9 mouse cellular contexts compared by ENCODE assay signal in the genomic region with DNA sequence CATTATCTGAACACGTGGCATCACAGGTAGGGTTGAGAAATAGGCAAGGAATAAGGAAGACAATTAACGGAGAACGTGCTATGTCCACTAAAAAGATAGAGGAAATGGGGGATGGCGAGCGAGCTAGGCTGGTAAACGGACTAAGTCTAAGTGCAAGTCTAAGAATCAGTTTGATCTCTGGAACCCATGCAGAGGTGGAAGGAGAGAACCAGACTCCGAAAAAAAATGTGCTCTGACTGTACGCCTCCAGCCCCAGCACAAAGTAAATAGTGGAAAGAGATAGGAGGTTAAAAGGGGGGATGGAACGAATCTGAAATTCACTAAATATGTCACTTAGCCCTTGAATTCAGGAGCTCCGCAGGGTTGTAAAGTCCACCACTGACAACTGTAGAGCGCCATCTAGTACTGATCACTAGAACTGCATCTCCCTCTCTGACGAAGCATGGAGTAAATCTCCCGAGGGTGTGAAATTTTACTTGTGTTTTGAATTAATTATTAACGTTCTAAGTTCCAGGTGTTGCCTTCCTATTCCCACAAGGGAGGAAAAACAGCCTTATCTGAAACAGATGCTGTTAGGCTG. TPM values are rescaled to one million over a fixed set of nuclear protein-coding genes. Genes with fewer than 3 reads are reported as not detected.
DNase-seq lines count a peak whose midpoint lies in the region; ATAC-seq and TF ChIP-seq lines count a peak whose summit lies in the region.
"Had no signal": no experiment of that assay in that cellular context is flagged by ENCODE, and none has a peak within 500 bp of the region (broad histone marks: within the 10 kb centered on the region; RNA-seq: fewer than 3 reads in every experiment).

No protein-coding gene starts in this region.

- H3K4me3 ChIP-seq in heart, adult 2 months = no peak overlapping the region
- H3K4me3 ChIP-seq in hindbrain, postnatal 0 days (ENCODE audit: low read length) = no peak overlapping the region
- H3K4me3 ChIP-seq in limb, embryonic 13.5 days = no peak overlapping the region

- H3K9ac ChIP-seq in heart, adult 2 months (ENCODE audit: low read depth, low read length) = no peak overlapping the region
- no peak overlapping the region for H3K9ac ChIP-seq in hindbrain, postnatal 0 days (replicated peaks; ENCODE audit: low read length)
- no peak overlapping the region for H3K9ac ChIP-seq in limb, embryonic 13.5 days

- no peaks in the 10 kb centered on the region for H3K9me3 ChIP-seq in hindbrain, postnatal 0 days (ENCODE audit: low read length)
- no peaks in the 10 kb centered on the region for H3K9me3 ChIP-seq in limb, embryonic 13.5 days

- DNase-seq in heart, adult 2 months = no peak
- no peak for DNase-seq in heart, adult 9 months (ENCODE audit: low spot score in 2 of 2)
- DNase-seq in ES-CJ7 (ENCODE audit: low read depth, low spot score) = peak; percentile 48
- peak; percentile 73 for DNase-seq in embryo, embryonic 10 days (ENCODE audit: low spot score)
- peak; percentile 63 for DNase-seq in hindbrain, postnatal 0 days (ENCODE audit: low spot score)
- DNase-seq in yolk sac, embryonic 10.5 days (ENCODE audit: low spot score) = peak; percentile 3
- DNase-seq in thymus, postnatal 4 days = no peak

- no peaks in the 10 kb centered on the region for H3K27me3 ChIP-seq in heart, adult 2 months (ENCODE audit: control insufficient read depth, insufficient read depth, low read length)
- H3K27me3 ChIP-seq in hindbrain, postnatal 0 days (ENCODE audit: insufficient read depth, low read length) = no peaks in the 10 kb centered on the region
- H3K27me3 ChIP-seq in limb, embryonic 13.5 days = no peaks in the 10 kb centered on the region

- H3K79me2 ChIP-seq in heart, adult 2 months (replicated peaks; ENCODE audit: control insufficient read depth, insufficient read depth, low read length) = no peaks in the 10 kb centered on the region

- no peaks in the 10 kb centered on the region for H3K4me1 ChIP-seq in heart, adult 2 months (ENCODE audit: control insufficient read depth, insufficient read depth, low read length)
- no peaks in the 10 kb centered on the region for H3K4me1 ChIP-seq in hindbrain, postnatal 0 days (ENCODE audit: insufficient read depth, low read length)
- no peaks in the 10 kb centered on the region for H3K4me1 ChIP-seq in limb, embryonic 13.5 days

- no peak for ATAC-seq in hindbrain, postnatal 0 days
- ATAC-seq in limb, embryonic 13.5 days (ENCODE audit: low FRiP score, low read depth) = peak; percentile 44; the same call in 1 of the 2 replicates

- TF ChIP-seq EP300 in heart, adult 2 months (IDR thresholded peaks at IDR 0.05; ENCODE audit: insufficient read depth, low read depth, low read length) = no peak

- H3K27ac ChIP-seq in heart, adult 2 months = no peak overlapping the region
- H3K27ac ChIP-seq in hindbrain, postnatal 0 days = no peak overlapping the region
- H3K27ac ChIP-seq in limb, embryonic 13.5 days = no peak overlapping the region

- 34% methylated on average over 14 of the region's 14 CpGs for WGBS in heart, adult 2 months
- 42% methylated on average over 14 of the region's 14 CpGs for WGBS in hindbrain, postnatal 0 days
- 36% methylated on average over 14 of the region's 14 CpGs for WGBS in limb, embryonic 13.5 days

- H3K4me2 ChIP-seq in hindbrain, postnatal 0 days (ENCODE audit: low read depth, low read length) = no peak overlapping the region
- H3K4me2 ChIP-seq in limb, embryonic 13.5 days (replicated peaks) = peak overlapping the region; percentile 35

- intact Hi-C loops in heart, adult 2 months (cut with DNase I) = loop anchor here (5.0 kb wide), 1 partner anchor 266 kb away; no protein-coding TSS in a partner anchor

- peak; percentile 71 for TF ChIP-seq CTCF in heart, adult 2 months (IDR thresholded peaks at IDR 0.05)
- TF ChIP-seq CTCF in hindbrain, postnatal 0 days (IDR thresholded peaks at IDR 0.05; ENCODE audit: low read depth) = peak; percentile 71

- H3K36me3 ChIP-seq in heart, adult 2 months (ENCODE audit: control insufficient read depth, insufficient read depth, low read length) = no peaks in the 10 kb centered on the region
- no peaks in the 10 kb centered on the region for H3K36me3 ChIP-seq in hindbrain, postnatal 0 days (ENCODE audit: insufficient read depth, low read length)
- H3K36me3 ChIP-seq in limb, embryonic 13.5 days = no peaks in the 10 kb centered on the region

- TF ChIP-seq POLR2A in heart, adult 2 months (IDR thresholded peaks at IDR 0.05; ENCODE audit: insufficient read depth, low read depth, low read length) = no peak

RNA-seq across cellular contexts. Expression of a gene that starts 44.8 kb away (rescaled TPM):
- total RNA-seq in heart, adult 2 months (2021) = 10 to 100 TPM; 39.7 to 49.0 TPM
- polyA plus RNA-seq in heart, adult 2 months (2012; rRNA removed) = 26.0 and 36.8 TPM in 2 replicates
- 31.0 and 42.0 TPM in 2 replicates for total RNA-seq in hindbrain, postnatal 0 days (2014; rRNA removed)
- 51.9 and 57.0 TPM in 2 replicates for polyA plus RNA-seq in hindbrain, postnatal 0 days (2015; fragmentation: Nextera tagmentation; extraction: Ambion mirVana)
- 28.7 and 36.3 TPM in 2 replicates for polyA plus RNA-seq in limb, embryonic 13.5 days (2015; fragmentation: Nextera tagmentation; extraction: Ambion mirVana)

RNA-seq across cellular contexts. Expression of a gene that starts 46.4 kb away (rescaled TPM):
- under 1 TPM in 1 of 2 experiments, not detected in 1; 0.08 TPM for total RNA-seq in heart, adult 2 months (2021)
- polyA plus RNA-seq in heart, adult 2 months (2012; rRNA removed) = not detected in 2 replicates
- 1.5 and 2.7 TPM in 2 replicates for total RNA-seq in hindbrain, postnatal 0 days (2014; rRNA removed)
- polyA plus RNA-seq in hindbrain, postnatal 0 days (2015; fragmentation: Nextera tagmentation; extraction: Ambion mirVana) = 2.1 and 2.2 TPM in 2 replicates
- polyA plus RNA-seq in limb, embryonic 13.5 days (2015; fragmentation: Nextera tagmentation; extraction: Ambion mirVana) = 6.0 and 6.5 TPM in 2 replicates
- polyA plus RNA-seq: large intestine, adult 2 months had no signal

Comparison
In these comparisons a context has a peak if more than half of its experiments do, and no peak if none do; other contexts are left out.
1. DNase-seq: peak in ES-CJ7 (single experiment), embryo, embryonic 10 days (single experiment), hindbrain, postnatal 0 days (single experiment) and yolk sac, embryonic 10.5 days (single experiment); none in heart, adult 2 months (0 of 2), heart, adult 9 months (0 of 2) and thymus, postnatal 4 days (single experiment).